Mouse (Mus musculus) thymus, adult 2 months (tissue): Measurements from ENCODE around the gene Deaf1.

Source experiments
- CTCF ChIP-seq: fragments of 200-500 bp; IDR thresholded peaks from 2 replicates; pipeline ENCODE4 v1.5.1; 2012; ENCODE audit warnings: mild to moderate bottlenecking, control low read depth, low read length, moderate library complexity, borderline replicate concordance; ENCODE audit not compliant: control insufficient read depth, poor library complexity, insufficient read depth; ENCODE audit errors: extremely low read depth
- POLR2A ChIP-seq: fragments of 200-500 bp; IDR thresholded peaks from 2 replicates; pipeline ENCODE4 v1.6.1; 2012; ENCODE audit warnings: mild to moderate bottlenecking, low read length, control low read depth, moderate library complexity; ENCODE audit not compliant: control insufficient read depth, poor library complexity, insufficient read depth; ENCODE audit errors: extremely low read depth

DNA sequence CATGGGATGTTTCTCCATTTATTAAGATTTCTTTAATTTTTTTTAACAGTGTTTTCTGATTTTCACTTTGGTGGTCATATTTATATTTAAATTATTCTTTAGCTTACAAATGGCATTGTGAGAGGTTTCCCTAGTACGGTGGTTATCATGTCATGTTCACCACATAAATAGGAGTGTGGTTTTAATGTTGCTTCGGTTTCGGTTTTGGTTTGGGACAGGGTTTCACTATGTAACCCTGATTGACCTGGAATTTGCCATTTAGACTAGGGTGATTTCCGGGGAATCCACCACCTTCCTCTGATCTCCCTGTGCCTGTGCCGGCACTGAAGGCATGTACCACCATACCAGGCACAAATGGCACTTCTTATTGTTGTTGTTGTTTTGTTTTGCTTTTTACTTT, 17.3 kb upstream of the Deaf1 start:
- TF ChIP-seq CTCF (no peak), POLR2A (no peak)
